Mouse (Mus musculus) embryo, embryonic 10.5 days (tissue): ENCODE data around the gene Zfp266.
"Not testable (repeated sequence)": the region's sequence is repeated elsewhere in the genome, so short reads cannot be mapped to it uniquely, and the experiment has no call there.

ENCODE experiments used
- DNase-seq: peaks from one replicate; pipeline ENCODE4 v3.0.0-alpha.2; 2015; ENCODE audit warnings: low spot score

Zfp266 gene

GRCm38 (mm10) chr9:20521306-20521957 lies at the start of gene Zfp266:
TSS of gene Zfp266 (minus strand) at chr9:20521417.
- peak; percentile 95 for DNase-seq

GRCm38 (mm10) chr9:20565326-20566030 lies 44.3 kb upstream of the Zfp266 start:
- not testable (repeated sequence) for DNase-seq

- no peak for DNase-seq
Measured at GRCm38 (mm10) chr9:20562177-20562576, 41.0 kb upstream of the Zfp266 start.

GRCm38 (mm10) chr9:20552698-20553097 lies 31.5 kb upstream of the Zfp266 start:
- no peak for DNase-seq

- DNase-seq, result no peak
Measured at GRCm38 (mm10) chr9:20551781-20552275, 30.6 kb upstream of the Zfp266 start.

- peak; percentile 64 for DNase-seq
Measured at GRCm38 (mm10) chr9:20545151-20545550, 23.9 kb upstream of the Zfp266 start.

DNA sequence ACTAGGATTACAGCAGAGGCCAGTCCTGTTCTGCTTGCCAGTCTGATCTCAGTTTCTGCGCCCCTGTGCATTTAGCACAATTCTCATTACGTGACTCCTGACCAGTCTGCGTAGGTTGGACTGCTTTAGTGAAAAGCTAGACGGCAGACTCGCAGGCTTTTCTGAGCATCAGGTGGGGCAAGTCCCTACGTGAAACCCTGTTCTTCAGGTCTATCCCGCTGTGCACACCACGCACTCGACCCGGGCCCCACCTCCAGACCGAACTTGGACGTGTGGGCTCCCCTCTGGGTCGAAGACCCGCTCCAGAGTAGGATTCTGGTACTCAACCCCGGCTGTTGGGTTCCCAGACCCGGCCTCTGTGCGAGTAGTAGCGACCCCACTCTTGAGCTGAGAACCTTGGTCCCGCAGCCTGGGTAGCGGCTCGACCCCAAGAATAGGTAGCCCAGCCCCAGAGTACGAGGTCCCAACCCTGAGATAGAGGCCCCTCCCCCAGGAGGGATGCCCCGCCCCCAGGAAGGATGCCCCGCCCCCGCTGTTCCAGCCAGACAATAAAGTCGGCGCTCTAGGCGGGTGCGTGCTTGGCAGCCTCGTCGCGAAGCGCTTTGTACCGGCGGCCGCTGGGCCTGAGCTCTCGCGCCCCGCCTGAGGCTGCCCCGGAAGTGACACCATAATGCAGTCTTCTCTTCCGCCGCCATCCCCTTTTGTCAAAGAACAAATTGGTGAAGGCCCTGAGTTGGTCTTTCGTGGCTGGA lies 23.0 kb upstream of the Zfp266 start:
- DNase-seq, result peak; percentile 93

DNA sequence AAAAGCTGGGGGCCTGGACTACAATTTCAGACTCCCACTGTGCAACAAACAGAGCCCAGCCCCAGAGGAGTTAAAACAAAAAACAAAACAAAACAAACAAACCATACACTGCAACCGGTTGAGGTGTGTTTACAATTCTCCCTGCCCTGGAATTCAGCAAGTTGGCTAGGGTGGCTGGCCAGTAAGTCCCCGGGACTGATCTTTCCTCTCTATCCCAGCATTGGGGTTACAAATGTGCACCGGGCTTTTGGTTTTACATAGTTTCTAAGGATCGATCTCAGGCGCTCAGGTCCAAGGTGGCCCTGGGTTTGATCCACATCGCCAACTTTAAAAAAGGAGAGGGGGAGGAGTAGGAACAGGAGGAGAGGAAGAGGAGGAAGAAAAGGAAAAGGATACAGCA lies 22.3 kb upstream of the Zfp266 start:
- peak; percentile 12 for DNase-seq

DNA sequence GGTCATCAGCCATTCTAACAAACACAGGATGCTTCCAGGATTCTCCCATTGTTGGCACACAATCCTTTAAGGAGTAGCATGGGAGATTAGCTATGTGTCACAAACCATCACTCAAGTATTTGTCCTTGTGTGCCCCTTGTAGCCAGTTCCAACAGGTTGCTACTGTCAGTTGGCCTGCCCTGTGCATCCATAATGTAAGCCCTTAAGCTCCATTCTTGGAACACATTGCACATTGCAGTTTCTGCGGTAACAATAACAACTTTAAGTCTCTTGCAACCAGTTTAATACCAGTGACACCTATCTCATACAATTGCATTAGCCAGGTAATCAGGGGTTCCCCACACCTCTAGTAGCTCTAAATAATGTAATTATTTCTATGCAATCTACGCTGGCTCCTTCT lies 15.4 kb upstream of the Zfp266 start:
- no peak for DNase-seq

GRCm38 (mm10) chr9:20534326-20534926 lies 13.2 kb upstream of the Zfp266 start:
- no peak for DNase-seq

DNA sequence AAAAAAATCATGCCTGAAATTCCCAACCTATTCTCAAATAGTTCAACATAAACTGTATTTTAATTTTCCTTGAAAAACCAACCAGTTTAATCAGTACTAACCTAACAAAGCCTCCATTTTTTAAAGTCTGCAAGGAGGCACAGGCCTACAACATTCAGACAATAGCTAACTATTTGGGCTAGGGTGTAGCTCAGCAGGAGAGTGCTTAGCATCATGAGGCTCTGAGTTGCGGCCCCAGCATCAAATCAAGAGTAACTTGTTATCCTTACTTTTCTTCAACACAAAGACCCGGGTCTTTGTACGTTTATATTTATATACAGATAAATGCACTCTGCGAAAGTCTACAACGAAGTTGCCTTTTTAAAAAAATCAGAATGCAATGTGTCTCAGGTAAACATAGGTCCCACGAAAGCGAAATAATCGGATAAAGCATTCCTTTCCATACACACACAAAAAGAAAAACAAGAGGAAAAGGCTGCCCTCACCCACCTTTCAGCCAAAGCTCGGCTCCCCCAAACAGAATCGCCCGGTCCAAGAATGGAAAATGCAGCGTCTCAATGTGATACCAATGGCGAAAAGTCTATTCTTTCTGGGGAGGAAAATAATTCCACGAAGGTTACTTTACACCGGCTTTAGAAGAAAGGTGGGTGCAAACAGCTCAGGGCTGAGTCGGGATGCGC lies 546 bp downstream of the Zfp266 start:
- DNase-seq, result peak; percentile 66

DNA sequence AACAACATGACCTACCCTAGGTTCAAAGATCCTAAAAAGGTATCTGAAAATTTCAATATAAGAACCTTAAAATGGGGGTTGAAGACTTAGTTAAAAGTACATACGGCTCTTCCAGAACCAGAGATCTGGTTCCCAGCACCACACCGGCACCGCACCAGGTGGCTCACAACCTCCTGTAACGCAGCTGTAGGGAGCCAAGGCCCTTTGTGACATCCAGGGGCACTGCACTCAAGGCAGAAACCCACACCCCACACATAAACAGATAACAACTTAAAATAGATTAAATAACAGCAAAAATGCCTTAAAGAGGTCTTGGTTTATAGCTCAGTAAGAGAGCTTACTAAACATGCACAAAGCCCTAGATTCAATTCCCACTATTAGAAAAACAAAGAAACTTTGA lies 1.3 kb downstream of the Zfp266 start:
- peak; percentile 46 for DNase-seq

DNA sequence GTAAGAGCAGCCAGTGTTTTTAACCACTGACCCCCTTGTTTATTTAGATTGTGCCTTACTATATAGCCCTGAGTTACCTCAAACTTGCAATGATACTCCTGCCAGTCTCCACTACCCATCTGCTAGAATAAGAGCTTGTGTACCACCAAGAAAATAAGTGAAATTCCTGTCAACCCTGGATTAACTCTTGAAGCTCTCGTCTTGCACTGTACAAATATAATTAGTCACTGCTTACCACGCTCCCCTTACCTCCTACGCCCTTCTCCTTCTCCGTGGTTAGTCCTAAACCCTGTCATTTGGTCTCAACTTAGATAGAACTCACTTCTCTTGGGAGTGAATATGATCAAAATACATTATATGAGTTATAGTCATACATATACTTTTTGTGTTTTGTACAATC lies 2.5 kb downstream of the Zfp266 start:
- no peak for DNase-seq

DNA sequence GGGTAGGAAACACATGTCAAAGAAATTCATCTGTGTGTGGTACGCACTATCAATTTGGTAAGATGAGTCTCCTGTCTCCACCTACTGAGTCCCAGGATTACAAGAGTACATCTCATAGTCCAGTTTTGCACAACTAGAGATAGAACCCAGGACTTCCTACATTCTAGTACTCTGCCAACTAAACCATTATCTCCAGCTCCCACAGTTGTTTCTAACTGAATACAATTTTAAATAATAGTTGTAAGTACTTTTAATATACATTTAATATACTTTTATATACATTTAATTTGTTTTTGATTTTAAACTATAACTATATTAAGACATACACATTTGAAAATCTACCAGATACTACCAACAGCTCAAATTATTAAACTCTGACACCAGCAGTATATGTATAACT lies 3.5 kb downstream of the Zfp266 start:
- DNase-seq, result no peak

- DNase-seq, result no peak
Measured at GRCm38 (mm10) chr9:20514016-20514415, 7.2 kb downstream of the Zfp266 start.

GRCm38 (mm10) chr9:20512714-20513113 lies 8.5 kb downstream of the Zfp266 start:
- no peak for DNase-seq

DNA sequence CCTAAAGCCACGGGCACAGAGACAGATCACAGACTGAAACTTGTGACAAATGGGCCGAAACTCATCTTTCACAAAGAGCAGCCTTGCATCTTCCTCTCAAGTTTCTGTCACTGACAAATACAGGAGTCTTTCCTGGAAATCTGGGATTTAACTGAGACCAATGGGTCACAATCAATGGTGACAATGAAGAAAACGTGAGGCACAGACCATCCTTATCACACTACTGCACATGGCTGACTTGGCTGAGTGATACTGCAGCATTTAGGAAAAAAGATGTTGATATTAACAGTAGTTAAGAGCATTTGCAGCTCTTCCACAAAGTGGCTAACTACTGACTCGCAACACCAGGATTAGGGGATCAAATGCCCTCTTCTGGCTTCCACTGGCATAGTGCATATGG lies 9.6 kb downstream of the Zfp266 start:
- no peak for DNase-seq

- no peak for DNase-seq
Measured at GRCm38 (mm10) chr9:20510346-20510745, 10.9 kb downstream of the Zfp266 start.

DNA sequence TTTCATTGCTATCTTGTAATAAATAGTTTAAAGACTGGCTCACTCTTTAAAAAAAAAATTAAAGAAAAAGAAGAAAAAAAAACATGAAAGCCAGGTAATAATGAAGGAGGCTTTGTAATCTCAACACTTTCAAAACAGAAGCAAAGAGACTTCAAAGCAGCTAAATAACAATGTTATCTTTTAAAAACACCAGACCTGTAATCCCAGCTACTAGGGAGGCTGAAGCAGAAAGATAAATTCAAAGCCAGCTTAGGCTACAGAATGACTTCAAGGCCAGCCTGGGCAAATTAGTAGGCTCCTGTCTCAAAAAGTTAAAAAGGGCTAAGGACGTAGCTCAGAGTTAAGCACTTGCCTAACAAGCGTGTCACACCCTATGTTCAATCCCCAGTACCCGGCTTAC lies 11.5 kb downstream of the Zfp266 start:
- DNase-seq, result no peak

DNA sequence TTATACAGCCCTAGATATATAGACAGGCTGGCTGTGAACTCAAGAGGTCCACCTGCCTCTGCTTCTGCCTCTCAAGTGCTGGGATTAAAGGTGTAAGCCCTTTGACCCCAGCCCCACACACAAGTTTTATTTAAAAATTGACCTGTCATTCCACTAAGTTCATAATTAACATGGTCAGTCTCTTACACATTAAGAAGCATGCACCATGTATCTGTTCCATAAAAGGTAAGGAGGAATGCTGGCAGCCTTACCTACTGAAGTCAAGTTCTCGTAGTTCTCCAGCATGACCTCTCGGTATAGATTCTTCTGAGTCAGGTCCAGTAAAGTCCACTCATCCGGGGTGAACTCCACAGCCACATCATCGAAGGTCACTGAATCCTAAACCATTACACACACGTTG lies 16.4 kb downstream of the Zfp266 start:
- DNase-seq, result no peak

DNA sequence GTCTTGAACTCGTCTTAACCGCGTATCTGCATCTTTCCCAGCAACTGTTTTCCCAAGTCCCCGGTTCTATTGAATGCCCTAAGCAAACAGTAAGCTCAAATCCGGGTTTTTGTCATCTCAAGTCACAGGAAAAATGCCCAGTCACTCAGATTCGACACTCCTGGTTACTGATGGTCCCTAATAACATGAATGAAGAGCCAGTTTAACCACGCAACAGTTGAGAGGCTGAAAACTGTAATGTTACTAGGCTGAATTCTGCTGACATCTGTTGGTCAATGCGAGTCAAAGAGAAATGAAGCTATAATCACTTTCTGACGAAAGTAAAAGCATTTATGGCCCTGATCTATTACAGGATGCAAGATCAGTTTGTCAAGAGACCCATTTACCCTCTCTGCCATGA lies 27.9 kb downstream of the Zfp266 start:
- peak; percentile 29 for DNase-seq
